Mouse (Mus musculus) 3134 (cell line): Measurements from ENCODE around the gene Disp1.
A peak's percentile ranks its signal among the peaks of the same experiment; 100 is the strongest.

Source experiments
- DNase-seq: peaks from one replicate; pipeline ENCODE4 v3.0.0-alpha.2; 2011; ENCODE audit warnings: low spot score; ENCODE audit not compliant: insufficient read length; ENCODE audit errors: extremely low read depth

The Disp1 gene

DNA sequence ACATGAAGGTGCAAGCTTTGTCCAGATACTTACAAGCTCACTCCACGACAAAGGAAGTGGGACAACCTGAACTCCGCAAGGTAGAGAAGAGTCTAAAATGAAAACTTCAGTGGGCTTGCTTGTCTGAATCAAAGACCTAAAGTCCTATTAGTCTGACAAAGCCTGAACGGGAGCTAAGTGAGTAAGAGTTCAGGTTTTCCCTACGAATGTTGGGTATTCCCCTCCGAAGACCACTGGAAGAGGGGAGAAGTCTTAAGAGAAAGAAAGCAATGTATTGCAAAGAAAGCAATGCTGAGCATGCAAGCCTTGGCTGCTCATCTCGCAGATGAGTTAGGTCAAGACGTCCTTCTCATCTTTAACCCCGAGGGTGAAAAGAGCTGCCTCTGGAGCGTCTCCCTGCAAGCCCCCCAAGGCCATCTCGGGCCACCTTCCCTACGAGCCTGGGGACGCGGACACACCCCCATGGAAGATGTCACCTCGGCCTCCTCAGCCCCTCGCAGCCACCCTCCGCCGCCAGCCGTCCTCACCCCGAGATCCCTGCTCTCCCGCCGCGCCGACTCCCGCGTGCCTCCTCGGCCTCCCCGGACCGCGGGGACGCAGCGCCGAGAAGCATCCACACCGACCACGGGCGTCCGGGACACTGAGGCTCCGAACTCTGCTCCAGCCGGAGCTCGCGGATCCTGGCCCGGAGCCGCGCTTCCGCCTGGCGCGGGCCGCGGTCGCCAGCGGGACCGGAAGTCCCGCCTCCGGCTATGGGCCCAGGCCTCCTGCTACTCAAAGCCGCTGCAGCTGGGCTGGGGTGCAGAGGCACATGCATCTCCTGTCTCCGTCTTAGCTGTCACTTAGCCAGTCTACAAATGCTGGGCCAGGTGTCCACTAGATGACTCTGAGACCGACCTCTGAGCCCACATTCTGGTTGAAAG, at the start of gene Disp1:
Gene Disp1 (minus strand): TSS at position 727 of the 923 bp plus-strand sequence.
- peak; percentile 88 for DNase-seq

DNA sequence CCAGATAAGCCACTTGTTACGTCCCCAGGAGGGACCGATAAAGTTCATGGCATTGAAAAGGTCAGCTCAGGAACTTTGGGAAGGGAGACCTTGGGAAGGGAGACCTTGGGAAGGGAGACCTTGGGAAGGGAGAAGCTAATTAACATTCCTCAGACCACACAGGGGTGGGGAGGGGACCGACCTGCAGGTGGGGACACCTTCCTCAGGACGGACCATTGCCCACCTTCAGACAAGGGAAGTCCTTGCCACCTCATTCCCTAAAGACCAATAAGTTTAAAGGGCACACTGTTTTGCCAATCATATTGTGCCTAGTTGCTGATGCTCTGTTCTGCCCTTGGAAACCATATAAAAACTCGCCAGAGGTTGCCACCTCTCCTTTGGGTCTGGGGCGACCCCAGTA, 46.3 kb upstream of the Disp1 start:
- no peak for DNase-seq

DNA sequence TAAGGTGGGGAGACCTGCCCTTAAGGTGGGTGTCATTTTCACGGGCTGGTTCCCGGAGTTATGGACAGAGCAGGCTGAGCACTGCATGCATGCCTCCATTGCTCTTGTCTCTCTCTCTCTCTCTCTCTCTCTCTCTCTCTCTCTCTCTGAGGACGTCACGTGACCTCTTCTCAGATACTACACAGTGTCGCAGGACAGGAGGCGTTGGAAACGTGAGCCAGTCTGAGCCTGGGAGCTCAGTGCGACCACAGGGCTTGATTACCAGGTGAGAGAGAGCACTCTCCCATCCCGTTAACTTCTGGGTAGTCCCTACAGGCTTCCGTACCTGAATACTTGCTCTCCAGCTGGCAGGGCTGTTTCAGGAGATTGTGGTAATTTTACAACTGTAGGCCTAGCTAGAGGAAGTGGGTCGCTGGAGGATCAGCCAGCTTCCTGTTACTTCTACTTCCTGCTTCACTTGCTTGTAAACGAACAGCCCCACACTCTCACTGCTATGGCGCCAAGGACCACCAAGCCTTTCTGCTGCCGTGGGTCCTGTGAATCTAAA, 44.7 kb upstream of the Disp1 start:
- no peak for DNase-seq

DNA sequence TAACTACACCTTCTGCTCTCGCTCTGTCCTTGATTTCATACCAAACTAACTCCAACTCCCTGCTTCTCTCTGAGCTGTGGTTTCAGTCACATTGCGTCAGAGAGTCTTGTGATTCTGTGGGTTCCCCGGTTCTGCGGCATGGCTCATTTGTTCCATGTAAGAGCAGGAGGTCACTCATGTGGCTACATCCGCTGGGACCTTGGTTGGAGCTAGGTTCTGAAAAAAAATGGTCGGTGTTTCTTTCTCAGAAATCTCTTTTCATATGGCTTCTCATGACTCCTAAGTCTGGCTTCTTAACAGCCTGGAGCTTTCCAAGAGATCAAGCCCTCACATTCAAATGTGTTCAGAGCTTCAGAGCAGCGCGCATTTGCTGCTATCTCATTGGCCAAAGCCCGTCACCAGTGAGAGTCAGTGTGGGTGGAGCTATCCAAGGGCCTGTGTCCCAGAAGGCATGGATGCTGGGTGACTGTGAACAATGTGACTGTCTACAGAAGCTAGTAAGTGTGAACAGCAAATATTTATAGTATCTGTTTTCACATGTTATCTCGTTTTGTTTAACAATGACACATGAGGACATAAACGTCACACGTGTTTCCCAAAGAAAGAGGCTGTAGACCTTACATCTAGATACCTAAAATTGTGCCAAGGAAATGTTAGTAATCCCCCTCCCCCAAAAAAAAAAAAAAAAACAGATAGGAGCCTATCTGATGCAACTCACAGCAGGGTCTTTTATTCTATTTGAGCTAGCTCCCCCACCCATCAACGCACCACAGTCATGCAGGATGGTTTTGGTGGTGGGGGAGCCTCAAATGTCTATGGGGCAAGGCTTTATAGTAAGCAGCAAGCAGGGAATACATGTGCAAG, 43.1 kb upstream of the Disp1 start:
- DNase-seq = peak; percentile 60

DNA sequence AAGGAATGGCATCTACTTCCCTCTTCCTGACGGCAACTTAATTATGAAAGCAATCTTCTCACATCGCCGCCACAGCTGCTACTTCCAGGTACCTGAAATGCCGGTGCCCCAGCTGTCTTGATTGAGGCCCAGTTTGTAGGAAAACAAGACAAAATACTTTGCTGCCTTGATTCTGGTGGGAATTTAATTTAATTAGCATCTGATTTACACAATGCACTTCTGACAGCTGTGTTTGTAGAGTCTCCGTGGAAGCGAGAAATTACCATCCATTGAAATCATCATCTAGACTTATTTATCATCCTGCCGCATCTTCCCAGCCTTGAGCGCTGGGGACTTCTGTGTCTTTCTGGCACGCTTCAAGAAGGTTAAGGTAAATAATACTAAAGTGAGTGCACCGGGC, 31.3 kb upstream of the Disp1 start:
- DNase-seq = no peak

DNA sequence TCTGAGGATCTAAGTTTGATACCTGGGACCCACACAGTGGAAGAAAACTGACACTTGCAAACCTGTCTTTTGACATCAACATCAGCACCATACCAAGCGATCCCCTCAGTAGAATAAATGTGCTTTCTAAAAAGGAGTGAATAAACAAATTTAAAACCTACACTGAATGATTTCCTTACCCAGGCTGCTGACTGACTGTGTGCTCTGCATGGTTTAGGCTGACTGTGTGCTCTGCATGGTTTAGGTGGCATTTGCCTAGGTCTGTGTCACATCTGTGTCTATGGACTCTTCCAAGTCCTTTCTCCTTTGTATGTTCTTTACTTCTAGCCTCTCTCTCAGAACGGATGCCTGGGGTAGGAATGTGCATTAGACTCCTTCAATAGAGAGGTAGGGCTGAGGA, 30.5 kb upstream of the Disp1 start:
- no peak for DNase-seq

DNA sequence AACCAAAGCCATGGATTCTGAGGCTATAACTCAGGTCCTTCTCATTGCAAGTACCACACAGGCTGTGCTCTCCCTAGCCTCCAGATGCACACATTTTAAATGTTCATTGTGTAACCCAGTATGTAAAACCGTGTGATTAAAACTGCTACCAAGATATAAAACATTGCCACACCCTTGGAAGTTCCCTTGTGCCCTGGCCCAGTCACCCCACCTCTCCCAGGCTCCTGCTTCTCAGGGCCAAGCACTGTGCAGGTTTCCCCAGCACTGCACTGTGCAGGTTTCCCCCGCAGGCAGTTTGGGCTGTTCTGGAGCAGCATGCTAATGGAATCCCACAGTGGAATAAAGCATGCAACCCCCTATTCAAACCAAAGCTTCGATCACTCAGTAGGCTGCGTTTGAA, 29.3 kb upstream of the Disp1 start:
- no peak for DNase-seq

DNA sequence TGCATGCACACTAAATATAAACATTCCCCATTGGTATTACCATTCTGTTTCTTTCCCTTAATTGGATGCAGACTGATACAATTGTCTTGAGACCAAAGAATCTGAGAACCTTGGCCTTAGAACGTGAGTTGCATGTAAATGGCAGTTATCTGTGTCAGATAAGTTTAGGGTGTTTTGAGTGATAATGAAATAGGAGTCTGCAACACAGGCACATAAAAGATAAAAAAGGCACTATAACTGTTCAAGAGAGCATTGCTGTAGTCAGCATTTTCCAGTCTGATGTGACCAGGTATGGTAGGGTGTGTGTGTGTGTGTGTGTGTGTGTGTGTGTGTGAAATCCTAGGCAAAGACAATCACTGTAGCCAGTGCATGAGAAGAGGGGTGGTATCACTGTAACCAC, 26.8 kb upstream of the Disp1 start:
- no peak for DNase-seq

DNA sequence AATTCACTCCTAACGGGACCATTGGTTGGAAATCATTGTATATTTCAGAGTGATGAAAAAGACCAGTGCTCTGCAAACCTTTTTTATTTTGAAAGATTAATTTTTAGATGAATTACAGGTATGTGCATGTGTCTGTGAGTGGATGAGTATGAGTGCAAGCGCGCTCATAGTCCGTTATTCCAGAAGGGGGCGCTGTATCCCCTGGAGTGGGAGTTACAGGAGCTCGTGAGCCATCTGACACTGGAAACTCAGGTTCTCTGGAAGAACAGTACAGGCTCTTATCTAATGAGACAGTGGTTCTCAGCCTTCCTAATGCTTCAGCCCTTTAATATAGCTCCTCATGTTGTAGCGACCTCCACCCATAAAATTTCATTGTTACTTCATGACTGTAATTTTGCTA, 22.0 kb upstream of the Disp1 start:
- DNase-seq = no peak

DNA sequence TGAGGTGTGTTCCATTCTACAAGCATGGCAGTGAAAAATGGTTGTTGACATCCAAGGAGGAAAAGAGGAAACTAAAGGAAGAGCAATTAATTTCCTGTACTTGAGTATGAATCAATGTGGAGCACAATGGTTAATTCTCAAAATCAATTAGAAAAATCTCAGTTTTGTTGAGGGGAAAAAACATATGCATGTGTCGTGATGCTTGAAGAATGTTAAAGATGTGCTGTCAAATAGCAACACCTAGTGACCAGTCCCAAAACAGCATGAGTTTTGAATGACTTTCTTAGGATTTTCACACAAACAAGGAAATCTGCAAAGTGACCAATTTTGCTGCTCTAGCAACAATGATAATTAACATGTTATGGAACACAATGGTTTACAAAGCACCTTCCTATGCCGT, 16.6 kb upstream of the Disp1 start:
- DNase-seq = no peak

DNA sequence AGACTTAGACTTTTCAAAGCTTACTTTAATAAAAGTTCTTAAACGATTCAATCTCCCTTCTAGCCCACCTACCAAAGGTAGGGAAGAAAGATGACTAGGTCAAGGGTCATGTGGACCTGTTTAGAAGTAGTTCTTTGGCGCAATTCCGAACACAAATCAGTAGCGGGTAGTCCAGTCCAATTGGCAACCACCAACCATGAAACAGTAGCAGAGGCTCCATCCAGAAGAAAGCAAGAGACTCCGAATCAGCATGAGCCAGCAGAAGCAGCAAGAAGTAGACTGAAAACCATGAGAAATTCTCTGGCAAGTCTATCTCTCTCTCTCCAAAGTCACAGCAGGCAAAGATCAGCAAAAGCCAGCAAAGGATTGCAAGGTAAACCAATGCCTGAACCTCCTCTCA, 15.1 kb upstream of the Disp1 start:
- no peak for DNase-seq

DNA sequence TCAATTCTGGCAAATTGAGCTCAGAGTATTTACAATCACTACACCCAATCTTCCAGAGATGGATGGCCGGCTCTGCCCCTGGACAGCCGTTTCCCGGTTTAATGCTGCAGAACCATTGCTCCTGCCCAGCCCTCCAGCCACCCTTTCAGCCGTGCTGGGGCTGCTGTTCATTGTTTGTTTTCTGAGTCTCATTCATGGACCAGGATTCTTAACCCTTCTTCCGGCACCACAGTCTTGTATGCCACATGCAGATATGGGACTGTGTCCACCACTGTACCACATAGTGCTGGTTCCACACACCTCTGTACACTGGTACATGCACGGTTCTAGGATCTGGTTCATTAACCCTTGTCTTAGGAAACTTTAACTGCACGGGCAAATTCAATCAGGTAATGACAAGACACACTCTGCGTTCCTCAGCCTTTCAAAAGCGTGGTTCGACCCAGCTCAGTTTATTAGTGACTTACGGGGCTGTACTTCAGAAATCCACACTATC, 12.4 kb upstream of the Disp1 start:
- no peak for DNase-seq

DNA sequence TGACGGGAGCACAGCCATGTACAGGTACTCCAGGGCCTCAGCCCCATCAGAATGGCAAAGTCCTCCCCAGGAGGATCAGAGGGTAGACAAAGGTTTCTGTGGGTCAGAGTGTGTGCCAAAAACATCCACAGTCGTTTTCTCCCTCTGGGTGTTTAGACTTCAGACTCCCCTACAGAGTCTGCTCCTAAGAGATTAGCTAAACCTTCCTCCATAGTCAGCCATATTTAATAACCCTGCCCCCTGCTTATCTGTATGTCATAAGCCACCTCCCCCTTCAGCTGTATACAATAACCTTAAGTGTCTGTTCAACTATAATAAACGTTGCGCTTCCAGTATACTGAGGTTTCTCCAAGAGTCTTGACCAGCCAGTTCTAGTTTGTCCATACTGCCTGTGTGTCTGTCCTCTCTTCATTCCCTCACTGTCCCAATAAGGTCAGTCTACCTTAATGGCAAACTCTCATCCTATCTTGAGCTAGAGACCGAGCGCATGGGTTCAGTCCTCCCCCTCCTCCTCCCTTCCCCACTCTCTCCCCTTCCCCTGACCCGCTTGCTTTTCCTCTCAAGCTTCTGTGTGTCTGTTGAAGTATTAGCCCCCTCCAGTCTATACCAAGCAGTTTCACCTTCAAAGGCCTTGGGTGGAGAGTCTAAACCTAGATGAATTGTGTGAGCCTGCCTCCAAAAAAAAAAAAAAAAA, 11.8 kb upstream of the Disp1 start:
- no peak for DNase-seq

DNA sequence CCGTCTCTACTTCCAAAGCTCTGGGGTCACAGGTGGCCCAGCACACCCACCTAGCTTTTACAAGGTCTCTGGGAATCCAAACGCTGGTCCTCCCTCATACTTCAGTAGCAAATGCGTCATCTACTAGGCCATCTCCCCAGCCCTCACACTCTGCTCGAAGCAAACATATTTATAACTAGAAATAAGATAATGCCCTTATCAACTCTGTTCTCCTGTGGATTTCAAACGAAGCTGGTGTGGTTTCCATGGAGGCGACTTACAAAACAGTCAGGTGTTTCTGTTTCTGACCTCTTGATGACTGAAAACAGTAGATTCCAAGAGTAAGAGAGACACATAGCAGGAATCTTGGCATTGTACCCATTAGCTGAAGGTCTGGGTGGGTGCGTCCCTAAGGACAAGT, 6.1 kb upstream of the Disp1 start:
- no peak for DNase-seq

DNA sequence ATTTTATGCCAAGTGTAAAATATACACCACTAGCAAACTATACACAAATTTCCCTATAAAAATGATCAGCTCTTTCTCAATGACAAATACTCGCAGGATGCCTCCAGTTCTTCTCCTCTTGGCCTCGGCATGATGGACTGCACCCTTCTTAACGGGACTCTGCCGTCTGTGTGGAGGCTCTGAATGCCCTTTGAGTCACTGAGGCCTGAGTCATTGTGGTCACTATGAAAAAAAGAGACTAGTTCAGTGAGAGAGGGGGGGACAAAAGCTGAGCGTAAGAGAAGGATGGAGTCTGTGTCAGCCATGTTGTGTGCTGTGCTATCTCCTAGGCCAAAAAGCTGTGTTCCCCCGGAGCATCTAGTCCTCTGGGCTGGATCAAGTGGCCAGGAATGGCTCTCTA, 2.3 kb downstream of the Disp1 start:
- DNase-seq = peak; percentile 72

DNA sequence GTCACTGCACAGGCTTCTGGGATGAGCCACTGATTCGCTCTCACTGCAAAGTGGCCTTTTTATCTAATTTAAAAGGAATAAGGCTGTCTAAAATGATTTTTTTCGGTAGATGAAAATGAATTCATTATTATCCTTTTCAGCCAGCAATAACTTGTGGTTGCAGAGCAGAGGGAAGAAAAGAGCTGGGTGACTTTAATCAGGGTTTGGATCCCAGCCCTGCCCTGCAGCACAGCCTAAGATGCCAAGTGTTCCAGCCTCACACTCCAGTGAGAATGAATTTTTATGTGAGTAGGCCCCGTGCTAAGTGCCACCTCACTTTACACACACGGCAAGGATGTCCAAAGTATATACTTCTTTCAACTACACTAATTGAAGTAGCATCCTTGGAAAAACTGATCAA, 4.6 kb downstream of the Disp1 start:
- peak; percentile 20 for DNase-seq

DNA sequence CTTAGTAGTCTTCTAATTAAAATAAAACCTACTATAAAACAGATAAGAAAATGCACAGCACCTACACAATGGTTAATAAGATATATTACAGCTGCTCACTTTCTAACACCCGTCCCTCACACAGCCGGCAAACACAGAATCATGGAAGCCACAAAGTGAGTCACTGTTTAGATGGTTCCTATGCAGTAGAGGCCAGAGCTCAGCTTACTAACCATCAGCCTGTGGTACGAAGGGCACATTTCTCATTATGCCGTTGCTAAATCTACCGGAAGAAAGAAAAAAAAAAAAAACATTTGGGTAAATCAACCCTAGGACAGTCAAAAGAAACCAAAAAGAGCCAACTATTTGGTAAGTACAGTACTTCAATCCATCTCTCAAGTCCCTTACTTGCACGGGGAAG, 5.6 kb downstream of the Disp1 start:
- DNase-seq = peak; percentile 46

DNA sequence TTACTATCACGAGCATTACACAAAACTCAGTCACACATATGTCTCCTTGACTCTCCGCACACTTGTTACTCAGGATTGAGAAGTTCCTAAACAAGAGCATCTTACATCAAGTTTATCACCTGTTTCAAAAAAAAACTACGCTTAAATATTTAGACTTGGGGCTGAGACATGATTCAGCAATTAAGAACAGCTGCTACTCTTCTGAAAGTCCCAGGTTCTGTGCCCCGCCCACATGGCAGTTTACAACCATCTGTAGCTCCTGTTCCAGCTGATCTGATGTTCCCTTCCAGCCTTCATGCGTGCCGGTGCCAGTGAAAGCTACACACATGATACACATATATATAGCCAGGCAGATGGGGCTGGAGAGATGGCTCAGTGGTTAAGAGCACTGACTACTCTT, 7.5 kb downstream of the Disp1 start:
- DNase-seq = no peak

DNA sequence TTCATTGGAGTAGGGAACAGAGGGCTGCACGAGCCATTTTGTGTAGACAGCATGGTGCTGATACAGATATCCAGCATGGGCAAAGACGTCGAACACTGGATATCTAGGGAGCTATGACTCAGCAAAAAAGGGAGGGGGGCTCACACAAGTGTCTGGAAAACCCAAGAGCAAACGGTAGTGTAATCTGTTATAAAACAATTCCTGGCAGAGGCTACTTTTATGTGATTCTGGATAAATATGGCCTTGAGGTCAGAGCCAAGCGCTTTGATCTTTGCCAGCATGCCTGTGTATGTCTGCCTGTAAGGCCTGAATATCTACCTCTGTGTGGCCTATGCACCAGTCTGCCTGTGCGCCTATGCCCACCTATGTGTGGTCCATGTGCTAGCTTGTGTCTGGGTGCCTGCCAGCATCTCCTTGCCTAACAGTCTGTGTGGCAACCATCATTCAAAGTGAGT, 8.5 kb downstream of the Disp1 start:
- no peak for DNase-seq

DNA sequence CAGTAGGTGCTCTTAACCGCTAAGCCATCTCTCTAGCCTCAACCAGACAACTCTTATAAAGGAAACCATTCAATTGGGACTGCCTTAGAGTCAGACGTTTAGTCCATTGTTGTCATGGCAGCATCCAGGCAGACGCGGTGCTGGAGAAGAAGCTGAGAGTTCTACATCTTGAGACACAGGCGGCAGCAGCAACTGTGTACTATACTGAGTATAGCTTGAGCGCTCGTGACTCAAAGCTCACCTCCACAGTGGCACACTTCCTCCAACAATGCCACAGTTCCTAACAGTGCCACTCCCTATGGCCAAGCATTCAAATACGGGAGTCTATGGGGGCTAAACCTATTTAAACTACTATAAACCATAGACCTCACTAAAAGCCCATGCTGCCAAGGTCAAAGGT, 11.2 kb downstream of the Disp1 start:
- no peak for DNase-seq

DNA sequence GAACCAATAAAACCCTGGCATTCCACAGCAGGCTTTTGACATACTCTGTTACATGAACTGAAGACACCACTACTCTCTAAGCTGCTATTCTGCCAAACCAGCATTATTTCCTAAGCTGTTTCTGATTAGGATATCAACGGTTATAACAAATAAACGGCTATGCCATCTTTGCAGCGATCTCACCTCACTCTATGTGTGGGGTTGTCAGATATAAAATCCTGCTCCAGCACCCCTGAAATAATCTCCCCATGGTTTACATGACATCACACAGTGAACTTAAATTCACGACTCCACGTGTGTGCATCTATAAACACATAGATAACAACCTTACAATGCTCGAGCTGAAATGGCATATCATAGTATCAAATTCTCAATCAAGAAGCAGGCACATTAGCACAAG, 13.7 kb downstream of the Disp1 start:
- no peak for DNase-seq
